ENCODE assay signal across 24 mouse cellular contexts in genomic region chr3:92753197-92753596, GRCm38 (mm10). TPM values are rescaled to one million over a fixed set of nuclear protein-coding genes. Genes with fewer than 3 reads are reported as not detected.
DNase-seq lines count a peak whose midpoint lies in the region; ATAC-seq and TF ChIP-seq lines count a peak whose summit lies in the region.
"Had no signal": no experiment of that assay in that cellular context is flagged by ENCODE, and none has a peak within 500 bp of the region (broad histone marks: within the 10 kb centered on the region; RNA-seq: fewer than 3 reads in every experiment).

No protein-coding gene starts in this region.

- no peaks in the 10 kb centered on the region for H3K27me3 ChIP-seq in hindbrain, embryonic 13.5 days
- H3K27me3 ChIP-seq in hindbrain, embryonic 10.5 days (ENCODE audit: insufficient read depth, poor library complexity, severe bottlenecking), result no peaks in the 10 kb centered on the region
- H3K27me3 ChIP-seq in midbrain, postnatal 0 days (ENCODE audit: insufficient read depth, low read length), result no peaks in the 10 kb centered on the region
- no peaks in the 10 kb centered on the region for H3K27me3 ChIP-seq in midbrain, embryonic 13.5 days
- H3K27me3 ChIP-seq: embryonic facial prominence, embryonic 13.5 days; limb, embryonic 12.5 days; megakaryocyte, embryonic 14.5 days; neural tube, embryonic 12.5 days had no signal

- no peak overlapping the region for H3K4me3 ChIP-seq in hindbrain, embryonic 13.5 days
- no peak overlapping the region for H3K4me3 ChIP-seq in hindbrain, embryonic 10.5 days
- H3K4me3 ChIP-seq in midbrain, postnatal 0 days (ENCODE audit: low read depth, low read length), result no peak overlapping the region
- no peak overlapping the region for H3K4me3 ChIP-seq in midbrain, embryonic 13.5 days (replicated peaks)
- H3K4me3 ChIP-seq: embryonic facial prominence, embryonic 13.5 days; limb, embryonic 12.5 days; megakaryocyte, embryonic 14.5 days; neural tube, embryonic 12.5 days had no signal

- H3K9ac ChIP-seq in hindbrain, embryonic 13.5 days, result no peak overlapping the region
- no peak overlapping the region for H3K9ac ChIP-seq in midbrain, postnatal 0 days (replicated peaks; ENCODE audit: low read length, poor library complexity, severe bottlenecking)
- H3K9ac ChIP-seq in midbrain, embryonic 13.5 days (replicated peaks), result no peak overlapping the region
- H3K9ac ChIP-seq: embryonic facial prominence, embryonic 13.5 days; limb, embryonic 12.5 days; liver, embryonic 14.5 days; neural tube, embryonic 12.5 days had no signal

- ATAC-seq in hindbrain, embryonic 13.5 days (ENCODE audit: low FRiP score), result 0 out of 2 replicates have a peak, but pooled peaks have one; percentile 36
- no peak for ATAC-seq in midbrain, postnatal 0 days (ENCODE audit: low FRiP score)
- ATAC-seq in midbrain, embryonic 13.5 days, result no peak
- no peak for ATAC-seq in erythroblast, adult 5-6 weeks (replicated peaks; ENCODE audit: low FRiP score, poor library complexity, severe bottlenecking)

- no peak overlapping the region for H3K27ac ChIP-seq in hindbrain, embryonic 13.5 days
- no peak overlapping the region for H3K27ac ChIP-seq in hindbrain, embryonic 10.5 days
- no peak overlapping the region for H3K27ac ChIP-seq in midbrain, postnatal 0 days (ENCODE audit: low read depth, low read length)
- H3K27ac ChIP-seq in midbrain, embryonic 13.5 days, result no peak overlapping the region
- H3K27ac ChIP-seq: embryonic facial prominence, embryonic 13.5 days; limb, embryonic 12.5 days; liver, embryonic 14.5 days; neural tube, embryonic 12.5 days had no signal

- H3K4me1 ChIP-seq in hindbrain, embryonic 13.5 days (replicated peaks), result no peaks in the 10 kb centered on the region
- no peaks in the 10 kb centered on the region for H3K4me1 ChIP-seq in hindbrain, embryonic 10.5 days (replicated peaks)
- H3K4me1 ChIP-seq in midbrain, postnatal 0 days (ENCODE audit: insufficient read depth, low read length), result no peaks in the 10 kb centered on the region
- H3K4me1 ChIP-seq in midbrain, embryonic 13.5 days (replicated peaks), result no peaks in the 10 kb centered on the region
- H3K4me1 ChIP-seq: embryonic facial prominence, embryonic 13.5 days; limb, embryonic 12.5 days; megakaryocyte, embryonic 14.5 days; neural tube, embryonic 12.5 days had no signal

- no peaks in the 10 kb centered on the region for H3K9me3 ChIP-seq in hindbrain, embryonic 13.5 days
- H3K9me3 ChIP-seq in hindbrain, embryonic 10.5 days, result no peaks in the 10 kb centered on the region
- H3K9me3 ChIP-seq in midbrain, postnatal 0 days (ENCODE audit: low read length), result no peaks in the 10 kb centered on the region
- H3K9me3 ChIP-seq in midbrain, embryonic 13.5 days, result no peaks in the 10 kb centered on the region
- H3K9me3 ChIP-seq: embryonic facial prominence, embryonic 13.5 days; limb, embryonic 12.5 days; megakaryocyte, embryonic 14.5 days; neural tube, embryonic 12.5 days had no signal

- 47% methylated on average over 3 of the region's 3 CpGs for WGBS in hindbrain, embryonic 13.5 days
- WGBS in hindbrain, embryonic 10.5 days, result 38% methylated on average over 3 of the region's 3 CpGs
- WGBS in midbrain, postnatal 0 days, result 39% methylated on average over 3 of the region's 3 CpGs
- 43% methylated on average over 3 of the region's 3 CpGs for WGBS in midbrain, embryonic 13.5 days

- peak; percentile 50 for TF ChIP-seq CTCF in midbrain, postnatal 0 days (IDR thresholded peaks at IDR 0.05)

- peak; percentile 12 to 16 for DNase-seq in cerebellum, postnatal 10 days
- DNase-seq in cerebellum, adult 9-10 months, result no peak
- DNase-seq in hindbrain, embryonic 10.5 days (ENCODE audit: low spot score), result no peak
- DNase-seq in midbrain, postnatal 0 days (ENCODE audit: low spot score), result peak; percentile 4
- no peak for DNase-seq in right cerebral cortex, postnatal 4 days
- DNase-seq: gastrocnemius, postnatal 36 days; lung, postnatal 10 days; right cerebral cortex, postnatal 25 days; thymus, postnatal 4 days had no signal

- H3K36me3 ChIP-seq in hindbrain, embryonic 13.5 days, result no peaks in the 10 kb centered on the region
- H3K36me3 ChIP-seq in hindbrain, embryonic 10.5 days, result no peaks in the 10 kb centered on the region
- H3K36me3 ChIP-seq in midbrain, postnatal 0 days (ENCODE audit: insufficient read depth, low read length), result no peaks in the 10 kb centered on the region
- no peaks in the 10 kb centered on the region for H3K36me3 ChIP-seq in midbrain, embryonic 13.5 days
- H3K36me3 ChIP-seq: embryonic facial prominence, embryonic 13.5 days; limb, embryonic 12.5 days; neural tube, embryonic 12.5 days had no signal

- no peak overlapping the region for H3K4me2 ChIP-seq in hindbrain, embryonic 13.5 days
- no peak overlapping the region for H3K4me2 ChIP-seq in midbrain, postnatal 0 days (ENCODE audit: low read depth, low read length, poor library complexity, severe bottlenecking)
- H3K4me2 ChIP-seq in midbrain, embryonic 13.5 days (replicated peaks), result no peak overlapping the region
- H3K4me2 ChIP-seq: embryonic facial prominence, embryonic 13.5 days; heart, embryonic 11.5 days; limb, embryonic 12.5 days; neural tube, embryonic 12.5 days had no signal

RNA-seq across cellular contexts. Expression of gene Lce1g, which starts 1.1 kb away (rescaled TPM):
- not detected in 2 replicates for polyA plus RNA-seq in hindbrain, embryonic 13.5 days (2015; fragmentation: Nextera tagmentation; extraction: Ambion mirVana)
- not detected in 2 replicates for polyA plus RNA-seq in hindbrain, embryonic 10.5 days (2016; fragmentation: Nextera tagmentation; extraction: Ambion mirVana)
- total RNA-seq in midbrain, postnatal 0 days (2014; rRNA removed), result 1.9 TPM in 1 of 2 replicates, not detected in the other
- not detected in 2 replicates for polyA plus RNA-seq in midbrain, postnatal 0 days (2015; fragmentation: Nextera tagmentation; extraction: Ambion mirVana)
- not detected in 2 replicates for polyA plus RNA-seq in midbrain, embryonic 13.5 days (2015; fragmentation: Nextera tagmentation; extraction: Ambion mirVana)
- total RNA-seq in erythroblast, adult 5-6 weeks (2015; ENCODE audit: low replicate concordance), result not detected in 2 replicates
- not detected in 2 replicates for total RNA-seq in erythroblast, adult 5-6 weeks (2017; ENCODE audit: low replicate concordance)
- total RNA-seq: adrenal gland, postnatal 4 days; gastrocnemius, postnatal 36 days; heart, postnatal 25 days; monocyte, adult 5-6 weeks had no signal
- polyA plus RNA-seq: embryonic facial prominence, embryonic 13.5 days; forebrain, embryonic 11.5 days; heart, embryonic 11.5 days; intestine, embryonic 14.5 days; limb, embryonic 12.5 days; liver, embryonic 14.5 days; neural tube, embryonic 12.5 days had no signal

RNA-seq across cellular contexts. Expression of gene Lce1h, which starts 11.7 kb away (rescaled TPM):
- not detected in 2 replicates for polyA plus RNA-seq in hindbrain, embryonic 13.5 days (2015; fragmentation: Nextera tagmentation; extraction: Ambion mirVana)
- polyA plus RNA-seq in hindbrain, embryonic 10.5 days (2016; fragmentation: Nextera tagmentation; extraction: Ambion mirVana), result not detected in 2 replicates
- not detected in 2 replicates for total RNA-seq in midbrain, postnatal 0 days (2014; rRNA removed)
- polyA plus RNA-seq in midbrain, postnatal 0 days (2015; fragmentation: Nextera tagmentation; extraction: Ambion mirVana), result not detected in 2 replicates
- polyA plus RNA-seq in midbrain, embryonic 13.5 days (2015; fragmentation: Nextera tagmentation; extraction: Ambion mirVana), result not detected in 2 replicates
- not detected in 2 replicates for total RNA-seq in erythroblast, adult 5-6 weeks (2015; ENCODE audit: low replicate concordance)
- not detected in 2 replicates for total RNA-seq in erythroblast, adult 5-6 weeks (2017; ENCODE audit: low replicate concordance)
- total RNA-seq: adrenal gland, postnatal 4 days; gastrocnemius, postnatal 36 days; heart, postnatal 25 days; monocyte, adult 5-6 weeks had no signal
- polyA plus RNA-seq: embryonic facial prominence, embryonic 13.5 days; forebrain, embryonic 11.5 days; heart, embryonic 11.5 days; intestine, embryonic 14.5 days; kidney, embryonic 16.5 days; limb, embryonic 12.5 days; liver, embryonic 14.5 days; neural tube, embryonic 12.5 days had no signal

RNA-seq across cellular contexts. Expression of gene Gm38119, which starts 14.3 kb away (rescaled TPM):
- not detected in 2 replicates for polyA plus RNA-seq in hindbrain, embryonic 13.5 days (2015; fragmentation: Nextera tagmentation; extraction: Ambion mirVana)
- not detected in 2 replicates for polyA plus RNA-seq in hindbrain, embryonic 10.5 days (2016; fragmentation: Nextera tagmentation; extraction: Ambion mirVana)
- not detected in 2 replicates for total RNA-seq in midbrain, postnatal 0 days (2014; rRNA removed)
- polyA plus RNA-seq in midbrain, postnatal 0 days (2015; fragmentation: Nextera tagmentation; extraction: Ambion mirVana), result not detected in 2 replicates
- not detected in 2 replicates for polyA plus RNA-seq in midbrain, embryonic 13.5 days (2015; fragmentation: Nextera tagmentation; extraction: Ambion mirVana)
- not detected in 2 replicates for total RNA-seq in erythroblast, adult 5-6 weeks (2015; ENCODE audit: low replicate concordance)
- not detected in 2 replicates for total RNA-seq in erythroblast, adult 5-6 weeks (2017; ENCODE audit: low replicate concordance)
- total RNA-seq: adrenal gland, postnatal 4 days; gastrocnemius, postnatal 36 days; heart, postnatal 25 days; monocyte, adult 5-6 weeks had no signal
- polyA plus RNA-seq: embryonic facial prominence, embryonic 13.5 days; forebrain, embryonic 11.5 days; heart, embryonic 11.5 days; intestine, embryonic 14.5 days; kidney, embryonic 16.5 days; limb, embryonic 12.5 days; liver, embryonic 14.5 days; neural tube, embryonic 12.5 days had no signal

RNA-seq across cellular contexts. Expression of gene Lce1i, which starts 25.5 kb away (rescaled TPM):
- polyA plus RNA-seq in hindbrain, embryonic 13.5 days (2015; fragmentation: Nextera tagmentation; extraction: Ambion mirVana), result not detected in 2 replicates
- not detected in 2 replicates for polyA plus RNA-seq in hindbrain, embryonic 10.5 days (2016; fragmentation: Nextera tagmentation; extraction: Ambion mirVana)
- 0.66 TPM in 1 of 2 replicates, not detected in the other for total RNA-seq in midbrain, postnatal 0 days (2014; rRNA removed)
- not detected in 2 replicates for polyA plus RNA-seq in midbrain, postnatal 0 days (2015; fragmentation: Nextera tagmentation; extraction: Ambion mirVana)
- not detected in 2 replicates for polyA plus RNA-seq in midbrain, embryonic 13.5 days (2015; fragmentation: Nextera tagmentation; extraction: Ambion mirVana)
- total RNA-seq in erythroblast, adult 5-6 weeks (2015; ENCODE audit: low replicate concordance), result not detected in 2 replicates
- total RNA-seq in erythroblast, adult 5-6 weeks (2017; ENCODE audit: low replicate concordance), result not detected in 2 replicates
- total RNA-seq: adrenal gland, postnatal 4 days; gastrocnemius, postnatal 36 days; heart, postnatal 25 days; monocyte, adult 5-6 weeks had no signal
- polyA plus RNA-seq: embryonic facial prominence, embryonic 13.5 days; forebrain, embryonic 11.5 days; heart, embryonic 11.5 days; intestine, embryonic 14.5 days; kidney, embryonic 16.5 days; limb, embryonic 12.5 days; liver, embryonic 14.5 days; neural tube, embryonic 12.5 days had no signal

RNA-seq across cellular contexts. Expression of gene Lce1f, which starts 33.0 kb away (rescaled TPM):
- not detected in 2 replicates for polyA plus RNA-seq in hindbrain, embryonic 13.5 days (2015; fragmentation: Nextera tagmentation; extraction: Ambion mirVana)
- polyA plus RNA-seq in hindbrain, embryonic 10.5 days (2016; fragmentation: Nextera tagmentation; extraction: Ambion mirVana), result not detected in 2 replicates
- total RNA-seq in midbrain, postnatal 0 days (2014; rRNA removed), result not detected in 2 replicates
- polyA plus RNA-seq in midbrain, postnatal 0 days (2015; fragmentation: Nextera tagmentation; extraction: Ambion mirVana), result not detected in 2 replicates
- polyA plus RNA-seq in midbrain, embryonic 13.5 days (2015; fragmentation: Nextera tagmentation; extraction: Ambion mirVana), result not detected in 2 replicates
- not detected in 2 replicates for total RNA-seq in erythroblast, adult 5-6 weeks (2015; ENCODE audit: low replicate concordance)
- total RNA-seq in erythroblast, adult 5-6 weeks (2017; ENCODE audit: low replicate concordance), result not detected in 2 replicates
- total RNA-seq: adrenal gland, postnatal 4 days; gastrocnemius, postnatal 36 days; heart, postnatal 25 days; monocyte, adult 5-6 weeks had no signal
- polyA plus RNA-seq: embryonic facial prominence, embryonic 13.5 days; forebrain, embryonic 11.5 days; heart, embryonic 11.5 days; intestine, embryonic 14.5 days; kidney, embryonic 16.5 days; limb, embryonic 12.5 days; liver, embryonic 14.5 days; neural tube, embryonic 12.5 days had no signal

Comparison
In these comparisons a context has a peak if more than half of its experiments do, and no peak if none do; other contexts are left out.
1. DNase-seq: peak in cerebellum, postnatal 10 days (2 of 2) and midbrain, postnatal 0 days (single experiment); none in cerebellum, adult 9-10 months (single experiment), hindbrain, embryonic 10.5 days (single experiment) and right cerebral cortex, postnatal 4 days (single experiment).